11 mouse cellular contexts compared by ENCODE assay signal in the genomic region with DNA sequence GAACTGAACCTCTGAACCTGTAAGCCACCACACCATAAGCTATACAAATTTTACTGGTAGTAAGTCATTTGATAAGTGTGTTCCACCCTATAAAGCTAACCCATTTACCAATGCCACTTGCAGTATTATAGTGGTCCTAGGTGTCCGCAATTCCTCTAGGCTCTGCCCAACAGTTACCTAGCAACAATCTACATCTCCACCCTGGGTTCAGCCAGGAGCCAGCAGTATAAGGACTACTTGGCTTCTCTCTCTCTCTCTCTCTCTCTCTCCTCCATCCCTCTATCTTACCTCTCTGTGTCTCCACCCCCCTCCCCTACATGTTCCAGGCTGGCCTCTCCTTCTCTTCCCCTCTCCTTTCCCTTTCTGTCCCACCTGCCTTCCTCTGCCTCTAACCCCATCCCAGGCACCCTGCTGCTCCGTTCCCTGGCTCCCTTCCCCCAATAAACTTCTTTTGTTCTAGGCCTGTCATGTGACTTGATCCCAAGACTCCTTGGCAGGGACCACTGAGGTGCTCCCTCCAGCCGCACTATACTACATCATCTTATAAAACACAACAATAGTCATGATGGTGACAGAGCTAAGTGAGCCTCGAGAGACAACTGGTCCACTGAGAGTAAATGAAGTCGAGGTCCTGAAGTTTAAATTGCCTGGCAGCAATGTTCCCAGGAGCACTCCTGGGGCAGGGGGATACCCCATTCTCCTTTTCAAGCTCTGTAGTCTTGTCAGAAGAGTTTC. TPM values are rescaled to one million over a fixed set of nuclear protein-coding genes. Genes with fewer than 3 reads are reported as not detected.
DNase-seq lines count a peak whose midpoint lies in the region; ATAC-seq and TF ChIP-seq lines count a peak whose summit lies in the region.
"Had no signal": no experiment of that assay in that cellular context is flagged by ENCODE, and none has a peak within 500 bp of the region (broad histone marks: within the 10 kb centered on the region; RNA-seq: fewer than 3 reads in every experiment).

No protein-coding gene starts in this region.

- peak; percentile 91 for TF ChIP-seq EP300 in ES-Bruce4 (IDR thresholded peaks at IDR 0.05; ENCODE audit: insufficient read depth, low read depth, low read length)

- H3K36me3 ChIP-seq in limb, embryonic 12.5 days: no peaks in the 10 kb centered on the region
- H3K36me3 ChIP-seq in limb, embryonic 10.5 days: no peaks in the 10 kb centered on the region
- no peaks in the 10 kb centered on the region for H3K36me3 ChIP-seq in ES-Bruce4 (ENCODE audit: control insufficient read depth, insufficient read depth, low read length, poor library complexity, severe bottlenecking)

- H3K4me1 ChIP-seq in limb, embryonic 12.5 days (replicated peaks): peaks cover 18% of the 10 kb centered on the region
- peaks cover 24% of the 10 kb centered on the region for H3K4me1 ChIP-seq in limb, embryonic 10.5 days
- peaks cover 9% of the 10 kb centered on the region for H3K4me1 ChIP-seq in ES-Bruce4 (ENCODE audit: control insufficient read depth, insufficient read depth, low read length)

- 27% methylated on average over 5 of the region's 5 CpGs for WGBS in limb, embryonic 12.5 days
- 21% methylated on average over 5 of the region's 5 CpGs for WGBS in limb, embryonic 10.5 days

- H3K27me3 ChIP-seq in limb, embryonic 12.5 days: peaks cover 24% of the 10 kb centered on the region
- peaks cover 54% of the 10 kb centered on the region for H3K27me3 ChIP-seq in limb, embryonic 10.5 days (ENCODE audit: low read depth, poor library complexity, severe bottlenecking)
- no peaks in the 10 kb centered on the region for H3K27me3 ChIP-seq in ES-Bruce4 (ENCODE audit: control insufficient read depth, insufficient read depth, low read length, poor library complexity, severe bottlenecking)

- H3K4me3 ChIP-seq in limb, embryonic 12.5 days (replicated peaks): no peak overlapping the region
- no peak overlapping the region for H3K4me3 ChIP-seq in limb, embryonic 10.5 days
- H3K4me3 ChIP-seq in ES-Bruce4 (ENCODE audit: low read depth, low read length): peak overlapping the region; percentile 5; the same call in 1 of the 2 replicates

- no peak for TF ChIP-seq POLR2A in ES-Bruce4 (IDR thresholded peaks at IDR 0.05; ENCODE audit: insufficient read depth, low read length)

- H3K27ac ChIP-seq in limb, embryonic 12.5 days: no peak overlapping the region
- no peak overlapping the region for H3K27ac ChIP-seq in limb, embryonic 10.5 days
- no peak overlapping the region for H3K27ac ChIP-seq in ES-Bruce4 (ENCODE audit: insufficient read depth, low read length)

- H3K9me3 ChIP-seq in limb, embryonic 12.5 days: no peaks in the 10 kb centered on the region
- no peaks in the 10 kb centered on the region for H3K9me3 ChIP-seq in limb, embryonic 10.5 days (replicated peaks)
- no peaks in the 10 kb centered on the region for H3K9me3 ChIP-seq in ES-Bruce4 (replicated peaks; ENCODE audit: control insufficient read depth, insufficient read depth, low read length, poor library complexity, severe bottlenecking)

- H3K9ac ChIP-seq in limb, embryonic 12.5 days (replicated peaks): no peak overlapping the region
- no peak overlapping the region for H3K9ac ChIP-seq in ES-Bruce4 (ENCODE audit: low read depth, poor library complexity, severe bottlenecking)

- TF ChIP-seq CTCF in ES-Bruce4 (IDR thresholded peaks at IDR 0.05; ENCODE audit: low read depth, low read length): no peak

- ATAC-seq in limb, embryonic 12.5 days (ENCODE audit: insufficient number of reproducible peaks, insufficient read depth, low FRiP score, low TSS enrichment, low read depth): no peak
- no peak for ATAC-seq in erythroid progenitor cell, adult 5-6 weeks (replicated peaks; ENCODE audit: low FRiP score, poor library complexity, severe bottlenecking)

- peak; percentile 81 for DNase-seq in heart, adult 11 months
- DNase-seq in heart, adult 8-10 months (ENCODE audit: low spot score): no peak
- DNase-seq in limb, embryonic 10.5 days (ENCODE audit: low spot score): no peak
- peak; percentile 24 for DNase-seq in liver
- no peak for DNase-seq in right cerebral cortex, postnatal 4 days
- DNase-seq: cerebellum, adult 8-10 months; lung, postnatal 36 days; thymus, postnatal 25 days had no signal

- peak overlapping the region; percentile 58; the same call in 1 of the 2 replicates for H3K4me2 ChIP-seq in limb, embryonic 12.5 days

RNA-seq across cellular contexts. Expression of a gene that starts 42.0 kb away (rescaled TPM):
- total RNA-seq in heart, adult 8-10 months (2022): 100 to 1,000 TPM in 2 of 4 experiments, 10 to 100 TPM in 2; 67.8 to 139 (median 92.1) TPM
- 3.0 and 3.4 TPM in 2 replicates for polyA plus RNA-seq in limb, embryonic 12.5 days (2016; fragmentation: Nextera tagmentation; extraction: Ambion mirVana)
- 2.8 and 2.9 TPM in 2 replicates for polyA plus RNA-seq in limb, embryonic 10.5 days (2016; fragmentation: Nextera tagmentation; extraction: Ambion mirVana)
- 19.2 and 20.0 TPM in 2 replicates for polyA plus RNA-seq in ES-Bruce4 (2011; ENCODE audit: insufficient read depth, insufficient read length, low read depth, missing spikeins)
- 3.8 and 5.4 TPM in 2 replicates for total RNA-seq in erythroid progenitor cell, adult 5-6 weeks (2015; ENCODE audit: low replicate concordance)
- total RNA-seq in erythroid progenitor cell, adult 5-6 weeks (2017; ENCODE audit: low replicate concordance): 0.68 and 0.90 TPM in 2 replicates

Comparison
In these comparisons a context has a peak if more than half of its experiments do, and no peak if none do; other contexts are left out.
1. DNase-seq: peak in heart, adult 11 months (single experiment) and liver (single experiment); none in heart, adult 8-10 months (single experiment), limb, embryonic 10.5 days (single experiment) and right cerebral cortex, postnatal 4 days (single experiment).